Mouse (Mus musculus) left cerebral cortex, adult 11 months (tissue): ENCODE results near the gene Gm42906.

Experiments
- DNase-seq: peaks from one replicate; pipeline ENCODE4 v3.0.0; 2022; ENCODE audit warnings: low spot score

Gene Gm42906

GRCm38 (mm10) chr5:151108291-151108897 lies 319.6 kb downstream of the Gm42906 start:
- no peak for DNase-seq

GRCm38 (mm10) chr5:151106841-151107240 lies 321.1 kb downstream of the Gm42906 start:
- no peak for DNase-seq

GRCm38 (mm10) chr5:151105054-151105971 lies 322.6 kb downstream of the Gm42906 start:
- no peak for DNase-seq

- peak; percentile 18 for DNase-seq
These were observed 323.5 kb downstream of the Gm42906 start for GRCm38 (mm10) chr5:151104354-151105053.

GRCm38 (mm10) chr5:151103284-151103683 lies 324.7 kb downstream of the Gm42906 start:
- DNase-seq, result no peak

- no peak for DNase-seq
These were observed 325.7 kb downstream of the Gm42906 start for GRCm38 (mm10) chr5:151102262-151102661.

GRCm38 (mm10) chr5:151096012-151096411 lies 332.0 kb downstream of the Gm42906 start:
- no peak for DNase-seq

- DNase-seq, result no peak
These were observed 334.9 kb downstream of the Gm42906 start for GRCm38 (mm10) chr5:151092886-151093665.

GRCm38 (mm10) chr5:151090996-151091395 lies 337.0 kb downstream of the Gm42906 start:
- DNase-seq, result no peak

GRCm38 (mm10) chr5:151089201-151089600 lies 338.8 kb downstream of the Gm42906 start:
- DNase-seq, result no peak

GRCm38 (mm10) chr5:151086425-151087202 lies 341.3 kb downstream of the Gm42906 start:
- DNase-seq, result no peak

- no peak for DNase-seq
These were observed 342.2 kb downstream of the Gm42906 start for GRCm38 (mm10) chr5:151085749-151086148.

- no peak for DNase-seq
These were observed 347.7 kb downstream of the Gm42906 start for GRCm38 (mm10) chr5:151080276-151080675.

GRCm38 (mm10) chr5:151077953-151078352 lies 350.0 kb downstream of the Gm42906 start:
- no peak for DNase-seq

- DNase-seq, result no peak
These were observed 351.0 kb downstream of the Gm42906 start for GRCm38 (mm10) chr5:151076917-151077316.

- DNase-seq, result no peak
These were observed 353.7 kb downstream of the Gm42906 start for GRCm38 (mm10) chr5:151074282-151074681.

GRCm38 (mm10) chr5:151071430-151071829 lies 356.5 kb downstream of the Gm42906 start:
- no peak for DNase-seq

- DNase-seq, result no peak
These were observed 357.1 kb downstream of the Gm42906 start for GRCm38 (mm10) chr5:151070896-151071295.

- no peak for DNase-seq
These were observed 358.4 kb downstream of the Gm42906 start for GRCm38 (mm10) chr5:151069569-151069968.

- DNase-seq, result no peak
These were observed 361.9 kb downstream of the Gm42906 start for GRCm38 (mm10) chr5:151066016-151066415.

- DNase-seq, result no peak
These were observed 362.7 kb downstream of the Gm42906 start for GRCm38 (mm10) chr5:151065228-151065627.
